Mouse (Mus musculus): ENCODE measurements around the gene Sat2.

Sat2 gene

DNA sequence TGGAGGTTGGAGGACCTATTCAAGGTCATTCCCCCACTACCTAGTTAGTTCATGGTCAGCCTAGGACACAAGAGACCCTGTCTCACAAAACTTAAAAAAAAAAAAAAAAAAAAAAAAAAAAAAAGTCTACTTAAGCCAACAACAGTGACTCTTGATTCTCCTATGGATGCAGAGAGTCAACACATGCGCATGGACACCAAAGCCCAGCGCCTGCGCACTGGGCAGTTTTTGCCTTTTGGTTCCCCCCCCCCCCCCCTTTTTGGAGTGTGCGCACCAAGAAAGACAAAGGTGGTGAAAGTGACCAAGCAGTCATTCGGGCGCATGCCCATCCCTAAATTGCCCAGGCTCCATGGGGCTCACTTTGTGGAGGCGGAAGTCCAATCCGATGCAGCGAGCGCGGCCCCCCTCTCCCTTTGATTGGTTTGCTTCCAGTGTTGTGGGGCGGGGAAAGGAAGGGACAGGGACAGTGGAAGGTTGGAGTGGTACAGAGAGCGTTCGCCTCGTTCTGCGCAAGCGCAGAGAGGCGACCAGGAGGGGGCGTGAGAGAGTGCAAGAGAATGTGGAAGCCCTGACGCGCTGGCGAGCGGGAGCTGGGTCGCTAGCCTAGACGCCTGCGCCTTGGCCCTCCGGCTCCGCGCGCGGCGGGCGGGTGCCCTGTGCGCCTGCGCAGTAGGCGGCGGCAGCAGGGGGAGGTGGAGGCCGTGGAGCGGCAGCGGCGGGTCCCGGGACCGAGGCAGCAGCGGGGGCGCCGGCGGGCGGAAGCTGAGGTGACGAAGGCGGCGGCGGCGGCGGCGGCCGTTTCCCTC lies 10.7 kb downstream of the Sat2 start, which contains the start of gene Fxr2:
Gene Fxr2 (plus strand): TSS at position 707 of the 806 bp plus-strand sequence.
- peak; percentile 100 for DNase-seq (ENCODE audit: low spot score)

DNA sequence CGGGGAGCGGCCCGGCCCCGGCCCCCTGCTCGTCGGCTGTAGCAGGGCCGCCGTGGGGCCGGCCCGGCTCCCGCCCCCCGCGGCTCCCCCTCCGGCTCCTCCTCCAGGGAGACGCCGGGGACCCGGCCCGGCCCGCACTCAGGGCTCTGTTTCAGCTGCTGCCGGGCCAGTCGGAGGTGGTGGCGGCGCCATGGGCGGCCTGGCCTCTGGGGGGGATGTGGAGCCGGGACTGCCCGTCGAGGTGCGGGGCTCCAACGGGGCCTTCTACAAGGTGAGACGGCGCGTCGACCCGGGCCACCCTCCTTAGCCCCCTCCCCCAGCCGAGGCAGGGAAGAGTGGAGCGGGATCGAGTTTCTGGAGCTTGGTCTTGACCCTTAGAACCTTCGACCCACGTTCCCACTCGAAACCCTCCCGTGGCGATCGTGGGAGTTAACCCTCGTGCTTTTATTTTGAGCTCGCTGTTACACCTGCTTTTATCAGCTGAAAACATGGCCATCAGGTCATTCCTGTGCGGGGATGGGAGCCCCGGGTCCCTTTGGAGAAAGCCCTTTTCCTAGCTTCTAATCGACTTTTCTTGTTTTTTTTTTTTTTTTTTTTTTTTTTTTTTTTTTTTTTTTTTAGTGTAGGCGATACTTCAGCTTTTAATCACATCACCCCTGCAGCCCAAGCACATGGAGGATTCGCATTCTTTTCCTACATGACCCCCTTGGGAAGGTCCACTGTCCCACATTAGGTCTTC lies 11.5 kb downstream of the Sat2 start:
- peak; percentile 44 for DNase-seq (ENCODE audit: low spot score)

DNA sequence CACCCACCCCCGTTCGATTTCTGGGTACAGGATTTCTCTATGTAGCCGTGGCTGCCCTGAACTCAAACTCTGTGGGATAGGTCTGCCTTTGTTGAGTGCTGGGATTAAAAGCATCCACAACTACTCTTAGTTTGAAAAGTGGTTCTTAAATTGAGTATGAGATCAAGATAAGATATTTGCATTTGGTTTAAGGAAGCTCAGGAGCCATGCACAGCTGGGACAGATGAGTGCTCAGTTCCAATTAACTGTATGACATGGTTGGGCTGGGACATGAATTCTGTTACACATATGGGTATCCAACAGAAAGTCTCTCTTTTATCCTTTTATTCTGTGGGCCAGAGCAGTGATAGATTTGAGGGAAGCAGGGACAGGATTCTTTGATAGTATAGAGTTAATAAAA lies 13.6 kb downstream of the Sat2 start:
- no peak for DNase-seq (ENCODE audit: low spot score)

DNA sequence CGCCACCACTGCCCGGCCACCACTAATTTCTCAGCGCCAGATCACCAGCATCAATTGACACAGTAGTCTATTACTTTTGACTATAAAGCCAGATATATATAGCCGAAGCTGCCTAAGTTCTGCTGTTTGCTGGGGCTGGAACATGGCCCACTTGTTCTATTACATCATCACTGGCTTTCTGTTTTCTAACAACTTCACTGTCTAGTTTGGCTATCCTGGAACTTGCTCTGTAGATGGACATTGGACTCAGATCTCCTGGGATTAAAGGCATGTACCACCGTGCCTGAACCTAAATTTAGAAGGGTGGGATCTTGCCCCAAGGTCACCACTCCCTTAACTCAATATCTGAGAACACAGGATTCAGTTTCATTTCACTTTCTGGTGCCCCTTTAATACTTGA lies 24.0 kb downstream of the Sat2 start:
- DNase-seq (ENCODE audit: low spot score), result no peak

DNA sequence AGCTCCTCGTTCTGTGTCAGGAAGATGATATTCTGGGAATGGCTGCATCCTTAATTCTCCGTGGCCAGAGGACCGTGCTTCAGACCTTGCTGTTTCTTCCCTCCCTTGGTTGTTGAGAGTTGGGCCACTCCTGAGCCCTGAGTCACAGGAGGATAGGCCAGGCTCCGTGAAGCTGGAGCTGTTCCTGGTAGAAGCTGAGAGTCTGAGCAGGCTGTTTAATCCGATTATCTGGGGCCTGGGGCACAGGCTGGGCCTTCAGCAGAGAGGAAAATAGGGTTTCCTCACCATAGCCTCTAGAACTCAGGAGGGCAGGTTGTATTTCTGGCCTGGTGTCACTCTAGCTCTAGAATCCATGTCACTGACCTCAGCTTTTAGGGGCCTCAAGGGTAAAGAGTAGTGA lies 31.6 kb downstream of the Sat2 start:
- no peak for DNase-seq (ENCODE audit: low spot score)

DNA sequence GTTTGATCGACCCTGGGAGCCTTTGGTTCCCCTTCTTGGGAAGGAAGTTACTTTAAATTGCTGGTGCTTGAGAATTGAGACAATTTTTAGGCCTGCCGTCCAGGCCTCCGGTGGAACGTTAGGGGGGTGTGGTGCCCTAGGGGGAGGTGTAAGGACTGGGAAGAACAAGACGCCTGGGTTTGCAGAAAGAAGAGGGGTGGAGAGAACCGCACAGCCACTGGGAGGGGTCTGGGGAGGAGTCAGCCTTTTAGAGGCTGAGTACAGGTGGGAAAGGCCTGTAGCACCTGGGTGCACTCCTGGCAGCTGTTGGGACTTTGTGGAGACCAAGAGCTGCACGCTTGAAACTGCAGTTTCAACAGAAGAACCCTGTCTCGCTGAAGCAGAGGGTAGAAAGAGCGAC lies 32.9 kb downstream of the Sat2 start:
- DNase-seq (ENCODE audit: low spot score), result no peak

DNA sequence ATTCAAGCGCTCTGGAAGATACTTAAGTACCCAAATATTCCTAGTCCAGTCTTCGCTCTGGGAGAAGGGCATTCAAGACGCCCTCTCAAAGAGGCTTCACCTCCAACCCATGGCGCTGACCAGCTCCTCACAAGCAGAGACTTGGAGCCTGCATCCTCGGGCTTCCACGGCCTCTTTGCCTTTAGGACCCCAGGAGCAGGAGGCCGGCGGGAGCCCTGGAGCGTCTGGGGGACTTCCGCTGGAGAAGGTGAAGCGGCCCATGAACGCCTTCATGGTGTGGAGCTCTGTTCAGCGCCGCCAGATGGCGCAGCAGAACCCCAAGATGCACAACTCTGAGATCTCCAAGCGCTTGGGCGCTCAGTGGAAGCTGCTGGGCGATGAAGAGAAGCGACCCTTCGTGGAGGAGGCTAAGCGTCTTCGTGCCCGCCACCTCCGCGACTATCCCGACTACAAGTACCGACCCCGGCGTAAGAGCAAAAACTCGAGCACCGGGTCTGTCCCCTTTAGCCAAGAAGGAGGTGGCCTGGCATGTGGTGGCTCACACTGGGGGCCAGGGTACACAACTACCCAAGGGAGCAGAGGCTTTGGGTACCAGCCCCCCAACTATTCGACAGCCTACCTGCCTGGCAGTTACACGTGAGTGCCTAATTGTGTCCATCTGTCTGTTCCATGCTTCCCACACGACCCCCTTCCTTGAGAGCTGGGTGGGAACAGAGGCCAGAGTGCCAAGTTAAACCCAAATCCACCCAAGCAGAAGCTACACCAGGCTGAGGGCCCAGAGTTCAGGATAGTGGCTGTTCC lies 33.6 kb downstream of the Sat2 start, which contains the start of gene Sox15:
Gene Sox15 (plus strand): TSS at position 51 of the 801 bp plus-strand sequence.
- DNase-seq (ENCODE audit: low spot score), result peak; percentile 87

DNA sequence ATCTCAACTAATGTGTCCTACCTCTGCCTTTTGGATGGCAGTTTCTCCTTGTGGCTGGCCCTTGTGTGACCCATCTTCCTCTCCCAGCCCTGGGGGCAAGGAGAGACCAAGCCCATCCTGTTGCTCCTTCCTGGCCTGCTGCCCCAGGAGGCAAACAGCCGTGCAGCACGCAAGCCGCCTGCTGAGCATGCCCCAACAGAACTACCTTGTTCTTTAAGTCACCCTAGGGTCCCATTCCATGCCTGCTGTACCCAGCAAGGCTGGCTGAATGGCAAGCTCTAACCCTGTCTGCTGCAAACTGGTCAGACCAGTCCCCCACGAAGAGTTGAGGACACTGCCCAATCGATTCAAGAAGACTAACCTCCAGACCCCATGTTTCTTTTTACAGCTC lies 34.2 kb downstream of the Sat2 start:
- DNase-seq (ENCODE audit: low spot score), result no peak

DNA sequence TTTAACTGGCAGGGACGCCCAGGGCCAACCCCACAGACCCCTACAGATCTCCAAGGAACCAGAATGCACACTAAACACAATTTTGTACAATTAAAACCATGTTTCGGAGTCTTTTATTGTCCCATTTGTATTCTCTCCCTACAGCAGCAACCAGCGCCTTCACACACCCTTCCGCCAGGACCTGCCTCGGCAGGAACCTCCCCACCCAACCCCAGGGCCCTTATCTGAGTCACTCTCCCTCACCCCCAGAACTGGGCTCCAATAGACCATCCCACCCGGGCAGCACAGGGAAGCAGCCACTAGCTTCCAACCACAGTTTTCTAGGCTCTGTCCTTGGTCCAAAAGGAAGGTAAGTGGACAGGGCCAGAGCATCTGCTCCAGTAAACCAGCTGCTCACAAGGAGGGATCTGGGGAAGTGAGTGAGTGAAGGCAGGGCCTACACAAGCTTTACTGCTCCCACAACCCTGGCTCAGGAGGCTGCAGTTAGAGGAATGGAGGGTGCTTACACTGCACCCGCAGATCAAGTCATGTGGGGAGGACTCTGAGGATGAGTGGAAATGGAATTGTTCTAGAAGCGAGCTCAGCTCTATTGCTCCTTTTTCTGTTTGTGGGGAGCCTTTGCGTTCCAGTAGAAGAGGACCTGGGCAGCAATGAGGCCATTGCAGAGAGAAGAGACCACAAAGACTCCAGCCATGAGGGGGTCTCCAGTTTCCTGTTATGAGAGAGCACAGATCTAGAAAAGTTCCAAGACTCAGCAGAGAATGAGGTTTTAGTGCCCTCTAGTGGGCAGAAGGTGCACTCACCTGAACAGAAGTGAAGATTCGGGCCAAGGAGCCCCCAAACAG lies 35.0 kb downstream of the Sat2 start:
- peak; percentile 83 for DNase-seq (ENCODE audit: low spot score)

DNA sequence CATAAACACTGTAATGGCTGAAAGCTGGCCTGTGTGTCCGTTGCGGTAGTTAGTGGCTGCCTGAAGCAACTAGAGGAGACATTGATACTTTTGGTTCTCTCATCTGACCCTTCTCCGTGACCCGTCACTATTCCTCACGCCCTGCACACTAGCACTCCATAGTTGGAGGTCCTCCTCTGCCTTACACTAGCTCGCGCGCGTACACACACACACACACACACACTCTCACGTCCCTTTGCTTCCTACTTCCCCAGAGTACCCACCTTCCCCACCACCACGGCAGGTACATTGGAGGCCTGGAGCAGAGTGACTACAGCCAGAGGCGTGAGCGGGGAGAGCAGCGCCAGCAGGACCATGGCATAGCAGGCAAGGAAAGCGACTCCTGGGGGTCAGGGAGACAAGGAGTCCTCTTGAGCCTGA lies 35.6 kb downstream of the Sat2 start:
- no peak for DNase-seq (ENCODE audit: low spot score)

DNA sequence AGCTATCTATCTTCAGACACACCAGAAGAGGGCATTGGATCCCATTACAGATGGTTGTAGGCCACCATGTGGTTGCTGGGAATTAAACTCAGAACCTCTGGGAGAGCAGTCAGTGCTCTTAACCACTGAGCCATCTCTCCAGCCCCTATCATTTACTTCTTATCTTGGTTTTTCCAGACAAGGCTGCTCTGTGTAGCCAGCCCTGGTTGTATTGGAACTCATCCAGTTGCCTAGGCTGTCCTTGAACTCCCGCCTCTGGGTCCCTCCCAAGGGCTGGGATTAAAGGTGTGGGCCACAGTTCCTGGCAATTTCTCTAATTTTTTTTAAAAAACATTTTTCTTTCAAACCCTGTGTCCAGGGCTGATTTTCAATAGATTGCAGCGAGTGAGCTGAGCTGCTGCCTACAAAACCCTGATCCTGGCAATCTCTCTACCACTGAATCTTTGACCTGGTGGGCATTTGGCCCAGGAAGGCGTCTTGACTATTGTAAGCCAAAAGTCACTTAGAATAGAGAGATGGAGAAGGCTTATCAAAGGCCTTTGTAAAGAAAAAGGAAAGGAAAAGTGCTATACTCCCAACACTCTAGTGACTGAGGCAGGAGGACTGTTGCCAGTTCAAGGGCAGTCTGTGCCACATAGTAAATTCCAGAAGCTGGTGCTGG lies 39.5 kb downstream of the Sat2 start:
- no peak for DNase-seq (ENCODE audit: low spot score)

DNA sequence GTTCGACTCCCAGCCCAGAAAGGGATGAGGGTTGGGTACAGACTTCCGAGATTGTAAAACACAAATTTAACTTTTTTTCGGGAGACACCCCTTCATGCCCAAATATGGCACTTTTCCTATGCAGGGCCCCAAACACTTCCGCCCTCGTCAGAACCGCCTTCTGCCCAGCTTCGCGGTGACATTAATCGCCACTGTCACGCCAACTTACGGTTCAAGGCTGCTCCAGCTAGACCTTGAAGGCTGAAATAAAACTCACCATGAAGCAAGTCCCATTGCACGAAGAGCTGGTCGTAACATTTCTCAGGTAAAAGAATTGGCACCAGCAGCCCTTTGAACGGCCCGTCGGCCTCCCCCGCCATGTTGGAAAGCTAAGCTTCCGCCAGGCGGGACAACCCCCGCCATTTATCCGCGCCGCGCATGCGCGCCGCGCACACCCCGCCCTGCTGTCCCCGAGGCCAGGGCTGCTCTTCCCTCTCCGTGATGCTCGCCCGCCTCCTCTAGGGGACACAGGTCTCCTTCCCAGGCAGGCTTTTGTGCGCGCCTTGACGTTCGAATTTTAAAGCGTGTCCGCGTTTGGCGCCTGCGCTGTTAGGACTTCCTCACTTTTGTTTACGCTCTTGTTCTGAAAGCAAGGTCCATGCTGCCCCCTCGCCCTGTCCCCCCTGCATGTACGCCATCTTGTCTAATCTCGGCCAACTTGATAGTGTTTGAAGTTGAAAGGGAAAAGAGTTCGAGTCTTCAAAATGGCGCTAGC lies 40.6 kb downstream of the Sat2 start, which contains the start of gene Mpdu1:
Gene Mpdu1 (minus strand): TSS at position 430 of the 754 bp plus-strand sequence.
- DNase-seq (ENCODE audit: low spot score), result peak; percentile 97

DNA sequence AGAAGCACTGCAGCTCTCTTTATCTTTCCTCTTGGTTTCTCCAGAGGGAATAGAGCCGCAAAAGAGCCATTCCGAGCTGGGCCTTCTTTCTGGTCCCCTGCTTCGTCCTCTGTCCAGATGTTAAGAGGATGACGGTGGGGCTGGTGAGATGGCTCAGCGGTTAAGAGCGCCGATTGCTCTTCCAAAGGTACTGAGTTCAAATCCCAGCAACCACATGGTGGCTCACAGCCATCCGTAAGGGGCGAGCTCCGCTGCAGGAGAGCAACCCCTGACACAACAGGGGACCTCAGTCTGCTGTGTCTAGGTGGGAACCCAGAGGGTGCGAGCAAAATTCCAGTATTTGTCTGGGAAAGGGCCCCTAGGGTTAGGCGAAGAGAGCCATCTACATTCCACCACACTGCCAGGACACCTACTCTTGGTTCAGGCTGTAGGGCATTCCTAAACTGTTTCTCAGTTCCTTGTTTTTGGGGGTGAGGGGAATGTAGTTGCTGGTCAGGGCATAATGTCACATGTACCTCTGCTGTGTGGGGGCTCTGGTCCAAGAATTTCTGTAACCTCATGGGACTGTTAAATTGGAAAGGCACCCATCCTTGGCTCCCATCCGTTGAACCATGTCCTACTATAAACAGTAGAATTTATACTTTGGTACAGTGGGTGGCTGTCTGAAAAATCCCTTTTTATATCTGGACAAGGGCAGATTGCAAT lies 41.3 kb downstream of the Sat2 start:
- no peak for DNase-seq (ENCODE audit: low spot score)

DNA sequence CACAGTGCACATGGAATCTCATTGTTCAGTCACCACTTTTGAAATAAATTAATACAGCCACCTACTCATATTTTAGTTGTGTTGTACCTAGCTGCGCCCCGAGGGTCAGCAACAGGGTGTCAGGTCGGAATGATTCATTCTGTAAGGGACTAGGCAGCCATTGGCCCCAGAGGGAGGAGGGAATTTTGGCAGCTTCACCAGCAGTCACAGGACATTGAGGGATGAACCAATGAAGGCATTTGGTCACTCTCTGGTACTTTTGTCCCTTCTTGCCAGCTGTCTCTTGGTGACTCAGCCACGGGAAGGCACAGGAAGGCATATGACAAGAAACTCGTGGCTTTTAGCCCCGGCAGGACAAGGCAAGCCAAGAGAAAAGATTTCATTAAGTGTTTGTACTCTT lies 42.0 kb downstream of the Sat2 start:
- no peak for DNase-seq (ENCODE audit: low spot score)

DNA sequence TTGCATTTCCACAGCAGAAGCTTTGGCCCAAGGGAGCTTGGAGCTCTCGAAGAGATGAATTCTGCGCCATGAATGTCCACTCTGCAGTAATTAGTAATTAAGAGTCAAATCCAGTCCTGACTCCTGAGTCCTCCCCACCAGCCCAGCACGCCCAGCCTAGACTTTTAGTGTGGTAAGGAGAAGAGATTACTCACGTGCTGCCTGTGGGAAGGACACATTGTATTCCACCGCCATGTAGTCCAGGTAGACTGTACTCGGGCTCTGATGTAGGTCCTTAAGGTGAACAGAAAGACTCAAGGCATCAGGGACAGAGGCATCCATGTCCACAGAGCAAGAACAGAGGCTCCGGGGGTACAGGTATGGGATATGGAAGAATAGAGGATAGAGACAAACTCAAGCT lies 43.0 kb downstream of the Sat2 start:
- no peak for DNase-seq (ENCODE audit: low spot score)

DNA sequence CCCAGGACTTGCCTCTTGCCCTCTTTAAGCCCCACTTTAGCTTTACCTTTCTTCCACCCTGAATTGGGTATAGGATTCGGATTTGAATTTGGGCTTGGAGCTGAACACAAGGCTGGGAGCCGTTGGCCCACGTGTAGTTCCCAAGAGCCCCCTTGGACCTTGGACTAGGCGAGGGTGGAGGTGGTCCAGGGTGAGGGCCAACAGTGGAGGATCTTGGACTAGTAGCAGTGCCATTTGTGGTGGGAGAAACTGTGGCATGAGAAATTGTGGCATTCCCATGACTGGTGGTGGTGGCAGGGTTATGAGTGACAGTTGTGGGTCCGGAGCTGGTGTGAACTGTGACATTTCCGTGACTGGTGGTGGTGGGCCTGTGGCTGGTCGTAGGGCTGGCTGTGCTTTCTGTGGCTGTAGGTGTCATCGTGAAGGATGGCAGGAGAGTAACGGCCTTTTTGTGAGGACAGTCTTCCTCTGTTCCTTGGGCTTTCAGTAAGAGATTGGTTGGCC lies 43.7 kb downstream of the Sat2 start:
- DNase-seq (ENCODE audit: low spot score), result no peak

DNA sequence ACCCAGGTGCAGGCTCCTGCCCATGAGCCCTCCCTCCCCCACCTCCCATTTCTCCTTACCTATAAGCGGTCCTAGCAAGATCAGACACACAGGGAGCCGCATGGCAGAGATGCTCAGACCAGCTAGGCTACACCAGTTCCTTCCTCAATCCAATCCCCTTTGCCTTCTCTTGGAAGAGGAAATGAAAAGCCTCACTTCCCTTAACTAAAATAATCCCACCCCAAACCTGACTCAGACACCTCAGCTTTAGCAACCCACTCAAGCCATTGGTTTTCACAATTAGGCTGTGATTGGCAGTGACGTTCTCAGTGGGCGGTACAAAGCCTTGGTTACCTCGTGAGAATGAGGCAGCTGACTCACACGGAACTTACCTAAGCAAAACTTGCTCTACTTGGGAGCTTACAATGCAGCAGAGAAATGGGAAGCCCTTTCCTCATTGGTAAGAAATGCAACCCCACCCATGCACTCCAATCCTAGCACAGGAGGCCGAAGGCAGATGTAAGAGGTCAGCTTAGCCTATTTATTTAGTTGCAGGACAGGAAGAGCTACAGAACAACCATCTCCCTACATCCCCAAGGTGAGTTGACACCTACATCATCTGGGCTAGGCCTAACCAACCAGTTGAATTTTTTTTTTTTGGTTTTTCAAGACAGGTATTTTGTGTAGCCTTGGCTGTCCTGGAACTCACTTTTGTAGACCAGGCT lies 44.3 kb downstream of the Sat2 start, which contains the start of gene Cd68:
Gene Cd68 (minus strand): TSS at position 193 of the 704 bp plus-strand sequence.
- peak; percentile 77 for DNase-seq (ENCODE audit: low spot score)

DNA sequence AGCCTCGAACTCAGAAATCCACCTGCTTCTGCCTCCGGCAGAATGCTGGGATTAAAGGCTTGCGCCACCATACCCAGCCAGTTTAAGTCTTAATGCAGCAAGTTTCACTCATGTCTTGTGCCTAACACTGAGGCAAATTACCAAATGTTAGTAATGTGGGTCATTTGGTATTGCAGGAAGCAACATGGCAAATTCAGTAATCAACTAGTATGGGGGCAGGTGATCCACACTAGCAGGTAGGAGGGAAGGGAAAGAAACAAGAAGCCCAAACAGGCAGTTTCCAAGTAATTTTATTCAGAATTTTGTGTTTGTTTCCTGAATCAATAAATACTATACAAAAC lies 44.8 kb downstream of the Sat2 start:
- no peak for DNase-seq (ENCODE audit: low spot score)

Measured in embryo, embryonic 10 days (tissue).